Mouse (Mus musculus) ES-Bruce4 (cell line): ENCODE measurements around the gene Olfr786. TPM values are rescaled to one million over a fixed set of nuclear protein-coding genes. Genes with fewer than 3 reads are reported as not detected.

ENCODE experiments used
- H3K27ac ChIP-seq: 2 replicates; pipeline ENCODE4 v1.5.1; 2012; ENCODE audit warnings: low read length, inconsistent platforms; ENCODE audit not compliant: insufficient read depth
- H3K27me3 ChIP-seq: 2 replicates; pipeline ENCODE4 v1.6.1; 2012; ENCODE audit warnings: mild to moderate bottlenecking, low read length, inconsistent platforms; ENCODE audit not compliant: control insufficient read depth, poor library complexity, insufficient read depth, severe bottlenecking
- H3K36me3 ChIP-seq: 2 replicates; pipeline ENCODE4 v1.6.1; 2012; ENCODE audit warnings: inconsistent platforms, mild to moderate bottlenecking, low read length, moderate library complexity; ENCODE audit not compliant: control insufficient read depth, poor library complexity, insufficient read depth, severe bottlenecking
- H3K4me1 ChIP-seq: one replicate; pipeline ENCODE4 v1.8.1; 2011; ENCODE audit warnings: low read length; ENCODE audit not compliant: control insufficient read depth, insufficient read depth
- H3K4me3 ChIP-seq: 2 replicates; pipeline ENCODE4 v1.5.1; 2011; ENCODE audit warnings: low read depth, mild to moderate bottlenecking, low read length
- H3K9ac ChIP-seq: 2 replicates; pipeline ENCODE4 v1.6.1; 2012; ENCODE audit warnings: low read depth, mild to moderate bottlenecking, inconsistent platforms; ENCODE audit not compliant: poor library complexity, severe bottlenecking
- H3K9me3 ChIP-seq: replicated peaks from 2 replicates; pipeline ENCODE4 v1.6.1; 2012; ENCODE audit warnings: mild to moderate bottlenecking, low read length, inconsistent platforms; ENCODE audit not compliant: control insufficient read depth, poor library complexity, insufficient read depth, severe bottlenecking
- CTCF ChIP-seq: IDR thresholded peaks from one replicate; pipeline ENCODE4 v1.8.1; 2011; ENCODE audit warnings: low read depth, low read length
- EP300 ChIP-seq: IDR thresholded peaks from 2 replicates; pipeline ENCODE4 v1.6.1; 2011; ENCODE audit warnings: low read depth, low read length; ENCODE audit not compliant: insufficient read depth
- POLR2A ChIP-seq: IDR thresholded peaks from one replicate; pipeline ENCODE4 v1.8.1; 2011; ENCODE audit warnings: low read length; ENCODE audit not compliant: insufficient read depth
- polyA plus RNA-seq: library from polyadenylated mRNA; stranded (reverse); fragments of >200 nt; gene quantifications from 2 replicates; pipeline ENCODE4 v1.2.4, GENCODE M21; 2011; ENCODE audit warnings: low read depth; ENCODE audit not compliant: missing spikeins, insufficient read depth, insufficient read length

Olfr786 gene
- polyA plus RNA-seq = not detected in 2 replicates

DNA sequence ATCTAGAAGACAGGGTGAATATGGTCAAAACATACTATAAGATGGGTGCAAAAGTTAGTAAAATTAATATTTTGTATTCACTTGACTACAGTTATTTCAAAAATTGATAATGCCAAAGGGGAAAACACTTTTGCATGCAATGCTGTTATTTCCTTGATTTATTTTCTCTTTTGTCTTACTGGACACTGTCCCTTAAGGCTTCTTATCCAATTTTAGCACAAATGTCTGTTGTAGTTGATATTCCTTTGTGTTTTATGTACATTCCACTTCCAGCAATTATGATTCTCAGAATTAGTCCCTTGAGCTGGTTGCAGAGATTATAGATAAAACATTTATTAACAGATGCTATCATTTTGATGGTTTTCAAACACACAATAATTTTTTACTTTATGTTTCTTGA, at the start of gene Olfr786:
Olfr786 (plus strand) TSS at position 301 of the 400 bp plus-strand sequence.
- H3K4me3 ChIP-seq = no peak within 1 kb of the TSS
- H3K36me3 ChIP-seq = no peaks in the 10 kb centered on the region
- no peaks in the 10 kb centered on the region for H3K4me1 ChIP-seq
- H3K27ac ChIP-seq = no peak within 1 kb of the TSS
- TF ChIP-seq CTCF (no peak), EP300 (no peak), POLR2A (no peak)
- H3K27me3 ChIP-seq = no peaks in the 10 kb centered on the region
- no peaks in the 10 kb centered on the region for H3K9me3 ChIP-seq
- H3K9ac ChIP-seq = no peak within 1 kb of the TSS

DNA sequence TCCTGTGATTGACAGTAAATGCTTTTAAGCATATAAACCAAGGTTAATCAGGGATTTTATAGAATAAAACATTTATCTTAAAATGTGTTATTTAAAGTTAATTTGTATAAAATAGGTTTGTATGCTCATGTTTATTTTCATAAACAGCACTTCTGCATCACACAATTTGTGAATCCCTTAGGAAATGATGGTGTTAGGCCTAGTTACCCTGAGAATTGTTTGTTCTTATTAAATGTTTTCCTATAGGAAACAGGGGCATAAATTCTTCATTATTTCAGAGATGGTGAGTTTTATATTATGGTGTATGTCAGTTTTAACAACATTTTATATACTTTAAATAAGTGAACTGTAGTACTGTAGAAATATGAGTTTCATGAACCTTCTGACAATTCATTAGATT, 43.3 kb upstream of the Olfr786 start, which contains the start of gene Olfr784:
Olfr784 (plus strand) TSS at position 301 of the 400 bp plus-strand sequence.
- Histone ChIP-seq H3K4me3 (no peak within 1 kb of the TSS), H3K27ac (no peak within 1 kb of the TSS), H3K9me3 (no peaks in the 10 kb centered on the region), H3K4me1 (no peaks in the 10 kb centered on the region), H3K9ac (no peak within 1 kb of the TSS), H3K27me3 (no peaks in the 10 kb centered on the region), H3K36me3 (no peaks in the 10 kb centered on the region)
- TF ChIP-seq CTCF = no peak
- TF ChIP-seq POLR2A = no peak
- TF ChIP-seq EP300 = no peak

DNA sequence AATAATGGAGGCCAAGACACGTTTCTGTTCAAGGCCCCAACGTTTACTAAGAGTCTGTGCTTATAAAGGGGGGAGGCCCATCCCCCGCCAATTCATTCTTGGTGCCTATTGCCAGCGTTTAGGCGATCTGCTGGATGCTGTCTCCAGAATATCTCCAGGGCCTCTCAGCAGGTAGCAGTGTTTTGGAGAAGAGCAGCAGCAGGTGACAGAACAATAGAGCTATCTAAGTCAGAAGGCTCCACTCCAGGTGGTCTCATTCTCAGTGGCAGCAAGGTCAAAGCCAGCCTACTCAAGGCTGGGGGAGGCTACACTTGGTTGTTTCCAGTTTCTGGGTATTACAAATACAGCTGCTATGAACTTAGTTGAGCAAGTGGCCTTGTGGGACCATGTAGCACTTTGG, 26.2 kb upstream of the Olfr786 start:
- no peak overlapping the region for H3K4me3 ChIP-seq
- no peaks in the 10 kb centered on the region for H3K36me3 ChIP-seq
- H3K4me1 ChIP-seq = peaks cover 2% of the 10 kb centered on the region
- H3K9me3 ChIP-seq = no peaks in the 10 kb centered on the region; the same call in 1 of the 2 replicates
- H3K9ac ChIP-seq = no peak overlapping the region
- no peak overlapping the region for H3K27ac ChIP-seq
- no peaks in the 10 kb centered on the region for H3K27me3 ChIP-seq
- no peak for TF ChIP-seq CTCF
- no peak for TF ChIP-seq POLR2A
- peak; percentile 59; the same call in 1 of the 2 replicates for TF ChIP-seq EP300

DNA sequence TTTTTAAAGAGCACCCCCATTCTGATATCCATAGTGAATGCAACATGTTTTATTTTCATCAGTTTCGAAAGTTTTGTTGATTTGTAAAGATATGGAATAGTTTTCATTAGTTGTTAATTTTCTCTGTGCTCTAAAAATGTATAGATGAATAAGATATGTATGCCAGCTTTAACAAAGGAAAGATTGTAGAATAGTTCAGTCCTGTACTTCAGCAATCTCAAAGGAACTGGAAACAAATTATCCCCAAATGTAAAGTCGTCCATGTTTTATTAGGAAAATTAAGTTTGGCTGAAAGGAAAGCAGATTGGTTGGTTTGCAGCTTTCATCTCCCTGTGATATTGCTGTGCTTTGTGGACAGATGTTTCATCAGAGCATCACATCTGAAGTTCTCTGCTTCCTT, 22.0 kb upstream of the Olfr786 start, which contains the start of gene Olfr785:
Olfr785 (plus strand) TSS at position 301 of the 400 bp plus-strand sequence.
- Histone ChIP-seq H3K4me3 (no peak within 1 kb of the TSS), H3K36me3 (no peaks in the 10 kb centered on the region), H3K9me3 (no peaks in the 10 kb centered on the region), H3K27me3 (no peaks in the 10 kb centered on the region), H3K4me1 (peaks cover under 1% of the 10 kb centered on the region), H3K9ac (no peak within 1 kb of the TSS), H3K27ac (no peak within 1 kb of the TSS)
- TF ChIP-seq EP300 (no peak), CTCF (no peak), POLR2A (no peak)

DNA sequence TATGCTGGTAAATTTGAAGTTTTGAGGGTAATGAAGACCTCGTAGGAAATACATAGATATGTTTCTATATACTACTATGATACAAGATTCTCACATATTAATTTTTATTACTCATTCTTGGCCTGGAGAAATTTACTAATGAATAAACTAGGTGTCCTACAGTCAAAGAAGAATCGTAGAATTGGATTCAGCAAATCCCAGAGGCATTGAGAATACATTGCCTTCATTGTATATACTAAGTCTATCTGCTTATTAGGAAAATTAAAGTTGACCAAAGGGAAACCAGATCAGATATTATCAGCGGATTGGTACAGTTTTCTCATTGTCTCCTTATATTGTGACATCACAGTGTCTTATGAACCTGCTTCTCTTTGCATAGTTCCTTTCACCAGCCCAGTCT, 34.5 kb downstream of the Olfr786 start, which contains the start of gene Olfr787:
Olfr787 (plus strand) TSS at position 301 of the 400 bp plus-strand sequence.
- no peaks in the 10 kb centered on the region for H3K4me1 ChIP-seq
- no peak for TF ChIP-seq CTCF
- TF ChIP-seq POLR2A = no peak
- no peak for TF ChIP-seq EP300
- no peaks in the 10 kb centered on the region for H3K9me3 ChIP-seq
- no peak within 1 kb of the TSS for H3K4me3 ChIP-seq
- no peaks in the 10 kb centered on the region for H3K27me3 ChIP-seq
- no peak within 1 kb of the TSS for H3K9ac ChIP-seq
- no peaks in the 10 kb centered on the region for H3K36me3 ChIP-seq
- no peak within 1 kb of the TSS for H3K27ac ChIP-seq

DNA sequence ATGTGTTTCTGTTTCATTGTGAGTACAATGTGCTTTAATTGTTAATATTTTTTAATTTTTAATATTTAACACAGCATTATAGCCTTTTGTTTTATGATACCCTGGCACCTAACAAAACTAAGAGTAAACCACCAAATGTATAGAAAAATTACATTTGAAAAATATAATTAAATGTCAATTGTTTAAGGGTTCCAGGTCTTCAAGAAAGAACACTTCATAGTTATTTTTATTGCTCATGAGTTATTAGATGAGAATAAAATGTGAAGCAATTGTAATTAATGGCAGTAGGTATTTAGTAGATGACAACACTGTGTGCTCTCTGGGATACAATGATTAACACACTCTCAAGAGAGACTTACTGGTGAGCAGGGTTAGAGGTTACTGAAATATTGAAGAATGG, 43.6 kb downstream of the Olfr786 start, which contains the start of gene Olfr788:
Olfr788 (plus strand) TSS at position 301 of the 400 bp plus-strand sequence.
- Histone ChIP-seq H3K4me3 (no peak within 1 kb of the TSS), H3K36me3 (no peaks in the 10 kb centered on the region)

More for the DNA sequence above, 43.6 kb downstream of the Olfr786 start, which contains the start of gene Olfr788:
- TF ChIP-seq CTCF (no peak), EP300 (no peak), POLR2A (no peak)
- Histone ChIP-seq H3K27ac (no peak within 1 kb of the TSS), H3K9ac (no peak within 1 kb of the TSS), H3K4me1 (no peaks in the 10 kb centered on the region), H3K9me3 (no peaks in the 10 kb centered on the region), H3K27me3 (no peaks in the 10 kb centered on the region)
